Mouse (Mus musculus) megakaryocyte, adult 5-6 weeks (primary cell): ENCODE data around the gene Hmgcs2. TPM values are rescaled to one million over a fixed set of nuclear protein-coding genes. Genes with fewer than 3 reads are reported as not detected.

Source experiments
- ATAC-seq: 2 replicates; pipeline ENCODE4 v1.8.0; 2016; ENCODE audit warnings: mild to moderate bottlenecking, inconsistent platforms; ENCODE audit not compliant: poor library complexity, severe bottlenecking
- total RNA-seq, 2 experiments: library from RNA; stranded (forward) in 1 of 2; stranded (reverse) in 1 of 2; fragments of 153-499, 151-499 nt in 1 of 2; fragments of 221-1000, 200-1000 nt in 1 of 2; gene quantifications; 2 replicates each; pipeline versions ENCODE4 v1.2.3 to v1.2.4; 2015 to 2017

The Hmgcs2 gene
- total RNA-seq, 2 experiments from 2014 or later, result 0.11 TPM; not detected in 1

- ATAC-seq, result no peak
These were observed 55.7 kb downstream of the Hmgcs2 start for GRCm38 (mm10) chr3:98335886-98336285.

- peak; percentile 54 for ATAC-seq
These were observed 56.7 kb downstream of the Hmgcs2 start for GRCm38 (mm10) chr3:98336661-98337654.

GRCm38 (mm10) chr3:98338584-98339041, 58.4 kb downstream of the Hmgcs2 start:
- peak; percentile 35; the same call in 1 of the 2 replicates for ATAC-seq

- ATAC-seq, result peak; percentile 19
These were observed 59.0 kb downstream of the Hmgcs2 start for GRCm38 (mm10) chr3:98339097-98339705.

- peak; percentile 55 for ATAC-seq
These were observed 59.5 kb downstream of the Hmgcs2 start, which contains the start of gene Phgdh for GRCm38 (mm10) chr3:98339706-98340109. TSS of gene Phgdh (minus strand) at chr3:98339990.

DNA sequence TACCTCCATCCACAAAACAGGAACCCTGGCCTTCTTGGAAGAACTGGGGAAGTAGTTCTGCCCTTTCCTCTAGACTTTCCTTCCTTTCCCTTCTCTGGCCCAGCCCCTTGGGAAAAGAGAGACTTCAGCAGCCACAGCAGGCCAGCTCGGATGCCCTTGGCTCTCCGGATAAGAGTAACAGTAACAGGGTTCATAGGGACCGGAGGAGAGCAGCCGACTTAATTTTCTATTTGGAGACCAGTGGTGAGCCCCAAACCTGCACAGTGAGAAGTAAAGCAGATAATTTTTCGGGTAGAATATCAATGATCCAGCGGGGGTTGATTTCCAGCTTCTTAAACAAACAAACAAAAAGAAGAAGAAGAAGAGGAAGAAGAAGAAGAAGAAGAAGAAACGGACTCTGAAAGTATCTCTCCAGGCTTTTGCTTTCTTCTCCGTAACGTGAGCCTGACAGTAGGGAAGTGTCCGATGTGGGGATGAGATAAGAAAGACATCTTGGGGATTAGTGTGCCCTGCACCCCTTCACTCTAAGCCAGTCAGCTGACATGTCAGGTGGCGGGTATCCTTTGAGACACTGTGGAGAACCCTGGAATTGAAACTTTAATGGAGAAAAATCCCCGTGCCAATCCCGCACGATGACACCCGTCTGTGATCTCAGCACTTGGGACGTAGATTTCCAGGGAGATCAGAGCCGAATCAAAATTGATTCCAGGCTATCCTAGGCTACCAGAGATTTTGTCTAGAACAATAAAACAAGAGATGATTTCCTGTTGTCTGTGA, 60.8 kb downstream of the Hmgcs2 start:
- ATAC-seq, result no peak

DNA sequence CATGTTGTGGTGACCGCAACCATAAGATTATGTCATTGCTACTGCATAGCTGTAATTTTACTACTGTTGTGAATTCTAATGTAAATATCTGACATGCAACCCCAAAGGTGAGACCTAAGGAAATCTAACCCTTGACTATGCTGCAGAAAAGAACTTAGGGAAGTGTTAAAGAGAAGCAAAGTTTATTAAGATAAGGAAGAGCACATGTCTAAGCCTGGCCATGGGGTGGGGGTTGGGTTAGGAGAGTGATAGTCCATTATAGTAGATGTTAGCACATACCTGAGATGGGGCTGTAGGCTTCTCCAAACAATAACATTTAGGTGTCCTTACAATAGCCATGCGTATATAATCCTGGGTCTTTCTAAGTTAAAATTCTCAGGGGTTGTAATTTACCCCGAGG, 63.0 kb downstream of the Hmgcs2 start:
- no peak for ATAC-seq

DNA sequence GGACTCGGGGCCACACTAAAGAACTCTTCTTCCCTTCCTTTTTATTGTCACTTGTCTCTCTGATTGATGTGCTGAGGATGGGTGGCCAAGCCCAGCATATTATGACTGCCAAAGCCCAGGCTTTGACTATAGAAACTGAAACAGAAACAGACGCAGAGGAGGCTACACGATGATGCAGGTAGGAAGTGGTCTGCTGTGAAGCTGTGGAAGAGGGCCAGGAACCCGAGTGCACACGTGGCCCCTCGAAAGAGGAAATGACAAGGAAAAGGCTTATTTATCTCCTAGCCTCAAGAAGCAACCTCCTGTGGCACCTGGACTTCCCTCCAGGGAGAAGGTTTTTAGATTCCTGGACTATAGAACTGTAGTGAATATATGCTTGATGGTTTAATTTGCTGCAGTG, 67.9 kb downstream of the Hmgcs2 start:
- ATAC-seq, result peak; percentile 96

DNA sequence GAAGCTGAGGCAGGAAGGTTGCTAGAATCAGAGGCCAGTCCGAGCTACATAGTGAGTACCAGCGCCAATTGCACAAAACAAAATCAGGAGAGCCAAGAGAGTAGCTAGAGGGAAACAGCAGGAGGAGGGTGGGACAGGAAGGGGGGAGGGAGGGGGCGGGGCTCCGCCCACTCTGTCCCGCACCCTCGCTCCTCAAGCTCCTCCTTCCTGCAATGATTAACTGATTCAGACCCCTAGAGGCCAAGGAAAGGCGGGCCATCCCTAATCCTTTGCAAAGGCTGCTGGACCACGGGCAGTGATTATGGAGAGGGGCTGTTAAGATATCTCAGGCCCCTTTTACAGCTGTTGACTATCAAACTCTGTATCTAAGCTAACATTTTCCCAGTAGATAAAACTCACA, 68.5 kb downstream of the Hmgcs2 start:
- ATAC-seq, result no peak

GRCm38 (mm10) chr3:98353892-98354291, 73.7 kb downstream of the Hmgcs2 start:
- ATAC-seq, result no peak

DNA sequence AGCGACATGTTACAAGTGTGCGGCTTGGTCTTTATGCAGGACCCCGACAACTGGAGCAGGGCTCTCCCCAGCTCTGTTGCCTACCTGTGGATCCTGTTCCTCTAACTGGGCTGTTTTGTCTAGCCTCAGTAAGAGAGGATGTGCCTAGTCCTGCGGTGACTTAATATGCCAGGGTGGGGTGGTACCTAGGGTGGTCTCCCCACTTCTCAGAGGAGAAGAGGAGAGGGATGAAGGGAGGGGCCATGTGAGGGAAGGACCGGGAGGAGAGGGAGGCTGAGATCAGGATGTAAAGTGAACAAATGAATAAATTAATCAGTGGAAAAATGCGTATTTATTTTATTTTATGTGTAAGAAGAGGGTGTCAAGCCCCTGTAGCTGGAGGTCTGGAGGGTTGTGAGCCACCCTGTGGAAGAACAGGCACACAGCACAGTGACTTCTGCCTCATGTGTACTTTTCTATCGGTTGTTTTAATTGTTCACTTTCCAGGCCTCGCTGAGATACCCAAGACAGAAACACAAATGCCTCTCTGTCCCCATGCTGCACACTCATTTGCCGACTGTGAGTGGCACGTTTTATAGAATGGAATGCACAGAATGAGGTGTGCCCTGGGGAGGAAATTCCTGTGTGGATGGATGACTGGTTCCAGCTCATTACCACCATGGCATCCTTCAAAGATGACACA, 75.2 kb downstream of the Hmgcs2 start:
- ATAC-seq, result no peak

- no peak for ATAC-seq
These were observed 75.8 kb downstream of the Hmgcs2 start for GRCm38 (mm10) chr3:98356026-98356365.

DNA sequence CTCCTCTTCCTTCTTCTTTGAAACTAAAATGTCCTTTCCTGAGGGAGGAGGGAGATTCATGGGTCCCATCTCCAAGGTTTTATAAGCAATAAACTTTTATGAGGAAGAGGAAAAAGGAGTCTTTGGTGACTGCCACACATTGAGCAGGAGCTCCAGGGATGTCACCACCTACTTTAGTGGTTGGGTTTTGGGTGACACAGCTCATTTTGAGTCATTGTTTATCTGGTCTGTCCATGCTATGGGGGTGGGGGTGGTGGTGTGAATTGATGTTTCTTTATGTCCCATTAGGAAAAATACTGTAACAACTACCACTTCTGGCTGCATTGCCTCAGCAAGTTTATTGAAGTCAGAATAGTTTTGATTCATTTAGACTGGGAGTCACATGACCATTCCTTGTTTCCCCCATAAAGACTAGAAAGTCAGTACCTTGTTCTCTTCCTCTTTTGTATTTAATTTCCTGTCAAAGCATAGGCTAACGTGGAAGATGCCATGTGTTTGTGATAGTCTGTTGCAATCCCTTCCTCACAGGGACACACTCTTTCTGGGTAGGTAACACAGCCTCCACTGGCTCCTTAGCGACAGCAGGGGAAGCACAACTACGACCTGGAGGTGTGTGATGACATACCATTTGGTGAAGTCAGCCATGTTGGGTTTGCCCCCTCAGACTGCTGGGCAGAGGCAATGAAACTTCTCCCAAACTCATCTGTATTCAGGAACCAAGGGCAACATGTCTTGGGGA, 76.6 kb downstream of the Hmgcs2 start:
- ATAC-seq, result no peak

Other genes with a start within 250 kb of the Hmgcs2 start
- 0.18 TPM in 1 of 2 replicates, not detected in the other for gene Adam30, start 119.8 kb upstream of the Hmgcs2 start, total RNA-seq (2015)
- gene Adam30, start 119.8 kb upstream of the Hmgcs2 start, total RNA-seq (2017), result 0.04 TPM in 1 of 2 replicates, not detected in the other
- not detected in 2 replicates for gene Reg4, start 58.3 kb upstream of the Hmgcs2 start, total RNA-seq (2015)
- not detected in 2 replicates for gene Reg4, start 58.3 kb upstream of the Hmgcs2 start, total RNA-seq (2017)
- gene Phgdh, start 59.6 kb downstream of the Hmgcs2 start, total RNA-seq (2015), result 11.0 and 13.9 TPM in 2 replicates
- gene Phgdh, start 59.6 kb downstream of the Hmgcs2 start, total RNA-seq (2017), result 59.7 and 75.3 TPM in 2 replicates
- gene Zfp697, start 102.0 kb downstream of the Hmgcs2 start, total RNA-seq (2015), result 0.14 and 0.47 TPM in 2 replicates
- 0.53 TPM in 1 of 2 replicates, not detected in the other for gene Zfp697, start 102.0 kb downstream of the Hmgcs2 start, total RNA-seq (2017)
- gene Gm4450, start 176.7 kb downstream of the Hmgcs2 start, total RNA-seq (2015), result not detected in 2 replicates
- not detected in 2 replicates for gene Gm4450, start 176.7 kb downstream of the Hmgcs2 start, total RNA-seq (2017)
- gene Hsd3b4, start 230.1 kb downstream of the Hmgcs2 start, total RNA-seq (2015), result not detected in 2 replicates
- gene Hsd3b4, start 230.1 kb downstream of the Hmgcs2 start, total RNA-seq (2017), result not detected in 2 replicates